Mouse (Mus musculus) induced T-regulatory cell, adult 2 months (primary cell): ENCODE data around the gene Habp2.

Experiments used
- DNase-seq: peaks from one replicate; pipeline ENCODE4 v3.0.0-alpha.2; 2012; ENCODE audit warnings: low read depth

The Habp2 gene

GRCm38 (mm10) chr19:56286866-56287265 is at the start of gene Habp2:
Gene Habp2 (plus strand): TSS chr19:56287137.
- no peak for DNase-seq

GRCm38 (mm10) chr19:56238501-56238900 is 48.4 kb upstream of the Habp2 start:
- no peak for DNase-seq

GRCm38 (mm10) chr19:56245201-56245600 is 41.7 kb upstream of the Habp2 start:
- no peak for DNase-seq

- DNase-seq: no peak
These were observed 34.1 kb upstream of the Habp2 start for GRCm38 (mm10) chr19:56252815-56253214.

GRCm38 (mm10) chr19:56253271-56253670 is 33.7 kb upstream of the Habp2 start:
- DNase-seq: no peak

- peak; percentile 14 for DNase-seq
These were observed 32.2 kb upstream of the Habp2 start for GRCm38 (mm10) chr19:56254751-56255150.

GRCm38 (mm10) chr19:56255506-56255905 is 31.4 kb upstream of the Habp2 start:
- DNase-seq: peak; percentile 62

GRCm38 (mm10) chr19:56256235-56256634 is 30.7 kb upstream of the Habp2 start:
- no peak for DNase-seq

- no peak for DNase-seq
These were observed 30.2 kb upstream of the Habp2 start for GRCm38 (mm10) chr19:56256741-56257140.

GRCm38 (mm10) chr19:56263696-56264095 is 23.2 kb upstream of the Habp2 start:
- DNase-seq: no peak

- no peak for DNase-seq
These were observed 22.8 kb upstream of the Habp2 start for GRCm38 (mm10) chr19:56264175-56264574.

- no peak for DNase-seq
These were observed 21.8 kb upstream of the Habp2 start for GRCm38 (mm10) chr19:56265149-56265548.

GRCm38 (mm10) chr19:56272081-56272480 is 14.9 kb upstream of the Habp2 start:
- DNase-seq: no peak

GRCm38 (mm10) chr19:56277140-56277804 is 9.7 kb upstream of the Habp2 start:
- no peak for DNase-seq

- no peak for DNase-seq
These were observed 9.0 kb upstream of the Habp2 start for GRCm38 (mm10) chr19:56277951-56278350.

- no peak for DNase-seq
These were observed 8.6 kb upstream of the Habp2 start for GRCm38 (mm10) chr19:56278366-56278765.

- no peak for DNase-seq
These were observed 1.7 kb upstream of the Habp2 start for GRCm38 (mm10) chr19:56285222-56285621.

GRCm38 (mm10) chr19:56287580-56288367 is 837 bp downstream of the Habp2 start:
- no peak for DNase-seq

GRCm38 (mm10) chr19:56288436-56288835 is 1.5 kb downstream of the Habp2 start:
- no peak for DNase-seq

GRCm38 (mm10) chr19:56289642-56290041 is 2.7 kb downstream of the Habp2 start:
- no peak for DNase-seq

GRCm38 (mm10) chr19:56291898-56292297 is 5.0 kb downstream of the Habp2 start:
- DNase-seq: no peak

- DNase-seq: no peak
These were observed 5.4 kb downstream of the Habp2 start for GRCm38 (mm10) chr19:56292335-56292734.

GRCm38 (mm10) chr19:56294654-56295399 is 7.9 kb downstream of the Habp2 start:
- DNase-seq: peak; percentile 63
